ENCODE assay signal across 26 mouse cellular contexts in genomic region chr5:31864095-31864494, GRCm38 (mm10).
"Had no signal": no experiment of that assay in that cellular context is flagged by ENCODE, and none has a peak within 500 bp of the region (broad histone marks: within the 10 kb centered on the region; RNA-seq: fewer than 3 reads in every experiment).

No protein-coding gene starts in this region.

- H3K27ac ChIP-seq: heart, adult 2 months; heart, embryonic 10.5 days; hindbrain, embryonic 10.5 days; hindbrain, embryonic 12.5 days; hindbrain, embryonic 14.5 days; kidney, postnatal 0 days; layer of hippocampus, adult 2 months; left cerebral cortex, adult 2 months; limb, embryonic 10.5 days; limb, embryonic 12.5 days; liver, embryonic 13.5 days; liver, embryonic 15.5 days had no signal

- H3K36me3 ChIP-seq: heart, embryonic 10.5 days; heart, embryonic 12.5 days; hindbrain, embryonic 10.5 days; hindbrain, embryonic 12.5 days; limb, embryonic 10.5 days; limb, embryonic 12.5 days; liver, embryonic 13.5 days; liver, embryonic 15.5 days had no signal

- H3K9me3 ChIP-seq: heart, embryonic 10.5 days; heart, embryonic 12.5 days; hindbrain, embryonic 10.5 days; hindbrain, embryonic 12.5 days; limb, embryonic 10.5 days; limb, embryonic 12.5 days; liver, embryonic 13.5 days; liver, embryonic 15.5 days had no signal

- H3K4me3 ChIP-seq: heart, adult 2 months; heart, embryonic 10.5 days; heart, embryonic 12.5 days; hindbrain, embryonic 10.5 days; hindbrain, embryonic 12.5 days; layer of hippocampus, adult 2 months; left cerebral cortex, adult 2 months; limb, embryonic 10.5 days; limb, embryonic 12.5 days; liver, embryonic 13.5 days; liver, embryonic 15.5 days had no signal

- H3K9ac ChIP-seq: heart, embryonic 12.5 days; hindbrain, embryonic 12.5 days; hindbrain, embryonic 14.5 days; limb, embryonic 12.5 days; liver, embryonic 13.5 days; liver, embryonic 15.5 days had no signal

- ATAC-seq: hindbrain, embryonic 16.5 days; inflammation-experienced regulatory T-cells, adult 6 months had no signal

- H3K4me1 ChIP-seq: hindbrain, embryonic 10.5 days; hindbrain, embryonic 12.5 days; limb, embryonic 12.5 days had no signal

- DNase-seq: gastrocnemius, postnatal 14 days; gastrocnemius, postnatal 36 days; heart, adult 11 months; heart, adult 2 months; heart, postnatal 10 days; heart, postnatal 4 days; kidney, adult 11 months; kidney, adult 9 months; kidney, postnatal 14 days; kidney, postnatal 36 days; liver; liver, embryonic 13.5 days had no signal

- H3K27me3 ChIP-seq: heart, embryonic 12.5 days; hindbrain, embryonic 12.5 days; limb, embryonic 12.5 days; liver, embryonic 13.5 days; liver, embryonic 15.5 days had no signal

- H3K4me2 ChIP-seq: heart, embryonic 12.5 days; hindbrain, embryonic 12.5 days; hindbrain, embryonic 14.5 days; limb, embryonic 12.5 days; liver, embryonic 11.5 days; liver, embryonic 13.5 days; liver, embryonic 15.5 days had no signal
